Mouse (Mus musculus): Measurements from ENCODE around the gene Cox10.

- TF ChIP-seq POLR2A (IDR thresholded peaks at IDR 0.05; ENCODE audit: low read depth, low read length): no peak
- no peak for TF ChIP-seq CTCF (IDR thresholded peaks at IDR 0.05; ENCODE audit: borderline replicate concordance, insufficient read depth, low read length)
These were observed 16.1 kb downstream of the Cox10 start for GRCm38 (mm10) chr11:64063130-64063529.
